Mouse (Mus musculus): ENCODE measurements around the gene Mapk8. TPM values are rescaled to one million over a fixed set of nuclear protein-coding genes. Genes with fewer than 3 reads are reported as not detected.

The Mapk8 gene
- total RNA-seq, 1 experiment, result 19.6 TPM

DNA sequence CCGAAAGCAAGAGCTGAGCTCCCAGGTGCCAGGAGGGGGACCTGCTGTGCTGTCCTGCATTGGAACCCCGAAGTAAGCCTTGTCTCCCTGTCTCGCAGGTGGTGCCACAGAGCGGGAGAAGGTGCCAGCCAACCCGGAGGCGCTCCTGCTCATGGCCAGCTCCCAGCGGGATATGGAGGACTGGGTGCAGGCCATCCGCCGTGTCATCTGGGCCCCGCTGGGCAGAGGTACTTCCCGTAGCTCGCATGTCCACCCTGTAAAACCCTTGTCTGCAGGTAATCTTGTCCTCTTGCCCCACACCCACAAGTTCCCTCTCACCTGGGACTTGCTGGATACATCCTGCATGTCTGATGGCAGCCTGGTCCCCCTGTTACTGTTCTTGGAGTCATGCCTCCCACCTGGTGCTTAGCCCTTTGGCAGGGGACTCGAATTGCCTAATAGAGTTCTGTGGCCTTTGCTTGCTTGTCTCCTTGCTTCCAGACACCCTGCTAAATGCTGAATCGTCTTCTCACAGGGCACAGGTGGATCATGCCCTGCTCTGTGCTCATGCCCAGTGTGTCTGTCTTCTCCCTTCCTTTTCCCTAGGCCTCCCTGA is 103.7 kb downstream of the Mapk8 start:
- TF ChIP-seq MAFK (IDR thresholded peaks at IDR 0.05; ENCODE audit: insufficient read depth, low read depth, low read length) (no peak), ZC3H11A (IDR thresholded peaks at IDR 0.05; ENCODE audit: borderline replicate concordance, low read depth, low read length) (no peak), ZNF384 (IDR thresholded peaks at IDR 0.05; ENCODE audit: low read depth, low read length) (no peak), CHD2 (IDR thresholded peaks at IDR 0.05; ENCODE audit: low read depth, low read length) (no peak), HCFC1 (IDR thresholded peaks at IDR 0.05; ENCODE audit: borderline replicate concordance, insufficient read depth, low read length) (no peak)
- H3K9ac ChIP-seq (ENCODE audit: insufficient read depth, low read depth, low read length, poor library complexity, severe bottlenecking), result no peak overlapping the region
- no peak overlapping the region for H3K4me3 ChIP-seq (ENCODE audit: insufficient read depth in 1 of 2, low read depth in 1 of 2, low read length in 2 of 2, poor library complexity in 1 of 2, severe bottlenecking in 1 of 2)
- H3K36me3 ChIP-seq (ENCODE audit: control insufficient read depth, insufficient read depth, low read length, poor library complexity, severe bottlenecking), result no peaks in the 10 kb centered on the region
- no peak overlapping the region; the same call in 1 of the 2 replicates for H3K27ac ChIP-seq (ENCODE audit: insufficient read depth, low read depth, low read length, poor library complexity, severe bottlenecking)
- in situ Hi-C loops (cut with MboI; ENCODE audit: low sequenced_read_pairs in 2 of 2, unreplicated experiment in 2 of 2), result no loop called here
- no peaks in the 10 kb centered on the region for H3K9me3 ChIP-seq (ENCODE audit: control insufficient read depth, insufficient read depth, low read depth, low read length)
- DNase-seq (ENCODE audit: low read depth, low spot score), result no peak
- no peaks in the 10 kb centered on the region for H3K4me1 ChIP-seq (ENCODE audit: control insufficient read depth in 2 of 2, insufficient read depth in 2 of 2, low read length in 2 of 2, poor library complexity in 1 of 2)

- H3K36me3 ChIP-seq (ENCODE audit: control insufficient read depth, insufficient read depth, low read length, poor library complexity, severe bottlenecking), result no peaks in the 10 kb centered on the region
- TF ChIP-seq MAFK (IDR thresholded peaks at IDR 0.05; ENCODE audit: insufficient read depth, low read depth, low read length) (no peak), ZNF384 (IDR thresholded peaks at IDR 0.05; ENCODE audit: low read depth, low read length) (no peak), HCFC1 (IDR thresholded peaks at IDR 0.05; ENCODE audit: borderline replicate concordance, insufficient read depth, low read length) (no peak), ZC3H11A (IDR thresholded peaks at IDR 0.05; ENCODE audit: borderline replicate concordance, low read depth, low read length) (no peak), CHD2 (IDR thresholded peaks at IDR 0.05; ENCODE audit: low read depth, low read length) (no peak)
- H3K9ac ChIP-seq (ENCODE audit: insufficient read depth, low read depth, low read length, poor library complexity, severe bottlenecking), result no peak overlapping the region
- H3K27ac ChIP-seq (ENCODE audit: insufficient read depth, low read depth, low read length, poor library complexity, severe bottlenecking), result no peak overlapping the region
- no peaks in the 10 kb centered on the region for H3K4me1 ChIP-seq (ENCODE audit: control insufficient read depth in 2 of 2, insufficient read depth in 2 of 2, low read length in 2 of 2, poor library complexity in 1 of 2)
- no peak overlapping the region for H3K4me3 ChIP-seq (ENCODE audit: insufficient read depth in 1 of 2, low read depth in 1 of 2, low read length in 2 of 2, poor library complexity in 1 of 2, severe bottlenecking in 1 of 2)
- DNase-seq (ENCODE audit: low read depth, low spot score), result no peak
- no peaks in the 10 kb centered on the region for H3K9me3 ChIP-seq (ENCODE audit: control insufficient read depth, insufficient read depth, low read depth, low read length)
- in situ Hi-C loops (cut with MboI; ENCODE audit: low sequenced_read_pairs in 2 of 2, unreplicated experiment in 2 of 2), result no loop called here
Measured at GRCm38 (mm10) chr14:33338684-33339083, 108.3 kb downstream of the Mapk8 start.

DNA sequence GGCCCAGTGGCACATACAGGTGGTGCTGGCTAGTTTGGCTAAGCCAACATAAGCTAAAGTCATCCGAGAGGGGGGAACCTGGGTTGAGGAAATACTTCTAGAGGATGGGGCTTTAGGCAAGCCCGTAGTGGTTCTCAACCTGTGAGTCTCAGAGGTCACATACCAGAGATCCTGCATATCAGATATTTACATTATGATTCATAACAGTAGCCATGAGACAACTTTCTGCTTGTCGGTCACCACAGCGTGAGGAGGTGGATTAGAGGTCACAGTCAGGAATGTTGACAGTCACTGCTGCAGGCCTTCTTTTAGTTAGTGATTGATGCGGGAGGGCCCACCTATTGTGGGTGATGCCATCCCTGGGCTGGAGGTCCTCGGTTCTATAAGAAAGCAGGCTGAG is 111.2 kb downstream of the Mapk8 start:
- Histone ChIP-seq H3K4me1 (ENCODE audit: control insufficient read depth in 2 of 2, insufficient read depth in 2 of 2, low read length in 2 of 2, poor library complexity in 1 of 2) (peaks cover 0 to 12% of the 10 kb centered on the region in 2 experiments; a peak in 2 of 4 replicates), H3K36me3 (ENCODE audit: control insufficient read depth, insufficient read depth, low read length, poor library complexity, severe bottlenecking) (no peaks in the 10 kb centered on the region), H3K27ac (ENCODE audit: insufficient read depth, low read depth, low read length, poor library complexity, severe bottlenecking) (no peak overlapping the region), H3K4me3 (ENCODE audit: insufficient read depth in 1 of 2, low read depth in 1 of 2, low read length in 2 of 2, poor library complexity in 1 of 2, severe bottlenecking in 1 of 2) (no peak overlapping the region), H3K9ac (ENCODE audit: insufficient read depth, low read depth, low read length, poor library complexity, severe bottlenecking) (no peak overlapping the region), H3K9me3 (ENCODE audit: control insufficient read depth, insufficient read depth, low read depth, low read length) (no peaks in the 10 kb centered on the region)
- in situ Hi-C loops (cut with MboI; ENCODE audit: low sequenced_read_pairs in 2 of 2, unreplicated experiment in 2 of 2), result no loop called here
- DNase-seq (ENCODE audit: low read depth, low spot score), result no peak
- no peak for TF ChIP-seq ZNF384 (IDR thresholded peaks at IDR 0.05; ENCODE audit: low read depth, low read length)
- TF ChIP-seq MAFK (IDR thresholded peaks at IDR 0.05; ENCODE audit: insufficient read depth, low read depth, low read length), result no peak
- no peak for TF ChIP-seq HCFC1 (IDR thresholded peaks at IDR 0.05; ENCODE audit: borderline replicate concordance, insufficient read depth, low read length)
- TF ChIP-seq ZC3H11A (IDR thresholded peaks at IDR 0.05; ENCODE audit: borderline replicate concordance, low read depth, low read length), result no peak
- TF ChIP-seq CHD2 (IDR thresholded peaks at IDR 0.05; ENCODE audit: low read depth, low read length), result no peak

GRCm38 (mm10) chr14:33334402-33334801 is 112.6 kb downstream of the Mapk8 start:
- H3K4me3 ChIP-seq (ENCODE audit: insufficient read depth in 1 of 2, low read depth in 1 of 2, low read length in 2 of 2, poor library complexity in 1 of 2, severe bottlenecking in 1 of 2), result no peak overlapping the region
- no peaks in the 10 kb centered on the region for H3K36me3 ChIP-seq (ENCODE audit: control insufficient read depth, insufficient read depth, low read length, poor library complexity, severe bottlenecking)
- H3K27ac ChIP-seq (ENCODE audit: insufficient read depth, low read depth, low read length, poor library complexity, severe bottlenecking), result no peak overlapping the region
- no peak overlapping the region for H3K9ac ChIP-seq (ENCODE audit: insufficient read depth, low read depth, low read length, poor library complexity, severe bottlenecking)
- in situ Hi-C loops (cut with MboI; ENCODE audit: low sequenced_read_pairs in 2 of 2, unreplicated experiment in 2 of 2), result no loop called here
- DNase-seq (ENCODE audit: low read depth, low spot score), result no peak
- no peaks in the 10 kb centered on the region for H3K9me3 ChIP-seq (ENCODE audit: control insufficient read depth, insufficient read depth, low read depth, low read length)
- peaks cover 0 to 14% of the 10 kb centered on the region in 2 experiments; a peak in 2 of 4 replicates for H3K4me1 ChIP-seq (ENCODE audit: control insufficient read depth in 2 of 2, insufficient read depth in 2 of 2, low read length in 2 of 2, poor library complexity in 1 of 2)
- no peak for TF ChIP-seq CHD2 (IDR thresholded peaks at IDR 0.05; ENCODE audit: low read depth, low read length)
- TF ChIP-seq ZC3H11A (IDR thresholded peaks at IDR 0.05; ENCODE audit: borderline replicate concordance, low read depth, low read length), result no peak
- TF ChIP-seq MAFK (IDR thresholded peaks at IDR 0.05; ENCODE audit: insufficient read depth, low read depth, low read length), result no peak
- no peak for TF ChIP-seq ZNF384 (IDR thresholded peaks at IDR 0.05; ENCODE audit: low read depth, low read length)
- TF ChIP-seq HCFC1 (IDR thresholded peaks at IDR 0.05; ENCODE audit: borderline replicate concordance, insufficient read depth, low read length), result no peak
